Mouse (Mus musculus) neural tube, embryonic 14.5 days (tissue): ENCODE data around the gene Crot. TPM values are rescaled to one million over a fixed set of nuclear protein-coding genes. Genes with fewer than 3 reads are reported as not detected.

Experiments used
- ATAC-seq: fragments of 200-750 bp; cut with Nextera tagmentation; 2 replicates; pipeline ENCODE4 v1.8.0; 2017; ENCODE audit warnings: low read depth, mild to moderate bottlenecking, moderate TSS enrichment, moderate library complexity
- H3K27ac ChIP-seq: fragments of 300-500 bp; sonication (generic); 2 replicates; pipeline ENCODE4 v1.5.1; 2014; ENCODE audit warnings: low read depth, mild to moderate bottlenecking, control low read depth, low read length, moderate library complexity, mixed read lengths
- H3K27me3 ChIP-seq: fragments of 300-500 bp; sonication (generic); 2 replicates; pipeline ENCODE4 v1.6.1; 2014; ENCODE audit warnings: low read length; ENCODE audit not compliant: control insufficient read depth, insufficient read depth
- H3K36me3 ChIP-seq: fragments of 300-500 bp; sonication (generic); 2 replicates; pipeline ENCODE4 v1.6.1; 2014; ENCODE audit warnings: low read length, mixed read lengths; ENCODE audit not compliant: control insufficient read depth, insufficient read depth
- H3K4me1 ChIP-seq: fragments of 300-500 bp; sonication (generic); 2 replicates; pipeline ENCODE4 v1.6.1; 2014; ENCODE audit warnings: low read length; ENCODE audit not compliant: control insufficient read depth, insufficient read depth
- H3K4me2 ChIP-seq: fragments of 300-500 bp; sonication (generic); 2 replicates; pipeline ENCODE4 v1.6.1; 2014; ENCODE audit warnings: mild to moderate bottlenecking, low read depth, low read length, control low read depth
- H3K4me3 ChIP-seq: fragments of 300-500 bp; sonication (generic); 2 replicates; pipeline ENCODE4 v1.5.1; 2014; ENCODE audit warnings: low read depth, low read length, control low read depth, mixed read lengths
- H3K9ac ChIP-seq: fragments of 300-500 bp; sonication (generic); replicated peaks from 2 replicates; pipeline ENCODE4 v1.6.1; 2014; ENCODE audit warnings: low read depth, mild to moderate bottlenecking, control low read depth, low read length, mixed read lengths
- H3K9me3 ChIP-seq: fragments of 300-500 bp; sonication (generic); 2 replicates; pipeline ENCODE4 v1.6.1; 2016; ENCODE audit warnings: low read length; ENCODE audit not compliant: control insufficient read depth
- WGBS: fragments of 180-500 bp; shearing (Covaris S2); extraction: QIAGEN DNeasy Blood & Tissue Kit; methylation state at CpG from one replicate; pipeline ENCODE4 v1.1.7; 2014; 5-methylcytosine and 5-hydroxymethylcytosine counted together
- polyA plus RNA-seq: library from polyadenylated mRNA; unstranded; fragments of >200 nt; fragmentation: Nextera tagmentation; extraction: Ambion mirVana; gene quantifications from 2 replicates; pipeline ENCODE4 v1.2.1, GENCODE M21; 2014

Gene Crot
- polyA plus RNA-seq, 1 experiment from 2014 or later: 23.7 TPM

- ATAC-seq: no peak
- no peak overlapping the region for H3K4me3 ChIP-seq
- no peaks in the 10 kb centered on the region for H3K9me3 ChIP-seq
- no peak overlapping the region for H3K27ac ChIP-seq
- no peaks in the 10 kb centered on the region for H3K36me3 ChIP-seq
- H3K4me1 ChIP-seq: no peaks in the 10 kb centered on the region
- 95% methylated on average over 4 of the region's 4 CpGs for WGBS
- H3K27me3 ChIP-seq: no peaks in the 10 kb centered on the region
- no peak overlapping the region for H3K4me2 ChIP-seq
- H3K9ac ChIP-seq: no peak overlapping the region
Measured at GRCm38 (mm10) chr5:9035457-9035856, 38.3 kb upstream of the Crot start.

GRCm38 (mm10) chr5:9034535-9034934, 37.4 kb upstream of the Crot start:
- H3K4me2 ChIP-seq: no peak overlapping the region
- H3K9ac ChIP-seq: no peak overlapping the region
- ATAC-seq: no peak
- H3K4me1 ChIP-seq: no peaks in the 10 kb centered on the region
- no peaks in the 10 kb centered on the region for H3K27me3 ChIP-seq
- no peak overlapping the region for H3K4me3 ChIP-seq
- no peak overlapping the region for H3K27ac ChIP-seq
- H3K9me3 ChIP-seq: no peaks in the 10 kb centered on the region
- H3K36me3 ChIP-seq: no peaks in the 10 kb centered on the region
- WGBS: 86% methylated on average over 9 of the region's 9 CpGs

DNA sequence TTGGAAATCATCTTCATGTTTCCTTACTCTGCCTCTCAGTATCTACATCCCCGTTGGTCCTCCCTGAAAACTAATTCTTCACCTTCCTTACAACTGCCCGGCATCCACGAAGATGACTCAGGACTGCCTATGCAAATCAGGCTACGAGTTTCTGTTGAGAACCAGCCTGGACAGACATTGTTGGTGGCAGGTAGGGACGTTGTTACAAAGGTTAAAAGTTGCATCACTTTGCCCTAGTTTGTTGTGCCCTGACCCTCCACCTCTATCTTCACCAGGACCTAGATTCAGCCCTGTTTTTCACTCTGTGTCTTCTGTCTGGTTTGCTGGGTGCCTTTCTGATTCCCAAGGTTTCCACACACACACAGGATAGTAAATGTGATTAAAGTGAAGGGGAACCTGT, 36.7 kb upstream of the Crot start:
- no peak overlapping the region for H3K4me3 ChIP-seq
- 93% methylated on average over 5 of the region's 5 CpGs for WGBS
- no peaks in the 10 kb centered on the region for H3K27me3 ChIP-seq
- H3K4me1 ChIP-seq: no peaks in the 10 kb centered on the region
- H3K27ac ChIP-seq: no peak overlapping the region
- H3K9ac ChIP-seq: no peak overlapping the region
- no peaks in the 10 kb centered on the region for H3K9me3 ChIP-seq
- no peaks in the 10 kb centered on the region for H3K36me3 ChIP-seq
- no peak overlapping the region for H3K4me2 ChIP-seq
- no peak for ATAC-seq

DNA sequence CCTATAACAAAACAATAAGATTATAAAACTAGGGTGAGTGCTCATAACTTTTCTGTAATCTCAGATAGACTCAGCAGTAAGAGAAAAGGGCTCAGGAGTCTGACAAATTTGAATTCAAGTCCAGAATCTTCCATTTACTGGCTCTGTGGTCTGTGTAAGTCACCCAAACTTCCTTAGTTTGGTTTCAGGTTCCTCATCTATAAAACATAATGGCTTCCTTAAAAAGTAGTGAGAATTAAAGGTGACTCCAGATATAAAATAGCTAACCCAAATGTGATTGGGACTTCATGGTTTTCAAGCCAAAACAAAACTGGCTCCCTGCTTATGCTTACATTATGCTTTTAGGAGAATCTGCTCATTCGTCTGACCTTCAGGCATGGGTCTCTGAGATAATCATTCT, 35.5 kb upstream of the Crot start:
- WGBS: 92% methylated on average over 1 of the region's 1 CpGs
- Histone ChIP-seq H3K27ac (no peak overlapping the region), H3K36me3 (no peaks in the 10 kb centered on the region), H3K9ac (no peak overlapping the region), H3K4me1 (no peaks in the 10 kb centered on the region), H3K9me3 (no peaks in the 10 kb centered on the region), H3K27me3 (no peaks in the 10 kb centered on the region), H3K4me2 (no peak overlapping the region), H3K4me3 (no peak overlapping the region)
- no peak for ATAC-seq

DNA sequence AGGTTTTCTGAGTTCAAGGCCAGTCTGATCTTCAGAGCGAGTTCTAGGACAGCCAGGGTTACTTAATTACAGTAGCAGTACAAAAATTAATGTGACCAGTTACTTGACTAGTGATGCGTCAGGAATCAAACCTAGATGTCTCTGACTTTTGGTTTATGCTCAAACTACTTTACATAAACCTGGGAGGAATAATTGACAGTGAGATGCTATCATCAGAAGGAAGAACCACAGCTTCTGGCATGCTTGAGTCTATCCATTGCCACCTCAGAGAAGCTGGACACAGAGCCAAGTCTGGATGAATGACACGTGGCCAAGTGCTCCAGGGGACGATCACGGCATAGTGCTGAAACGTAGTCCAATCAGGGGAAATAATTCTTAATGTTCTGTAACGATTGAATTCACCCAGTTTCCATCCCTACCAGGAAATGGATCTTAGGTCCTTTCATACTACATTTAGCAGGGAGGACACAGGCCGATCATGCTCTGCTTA, 35.0 kb upstream of the Crot start:
- Histone ChIP-seq H3K4me3 (no peak overlapping the region), H3K27ac (no peak overlapping the region), H3K27me3 (no peaks in the 10 kb centered on the region), H3K4me1 (no peaks in the 10 kb centered on the region), H3K9me3 (no peaks in the 10 kb centered on the region), H3K4me2 (no peak overlapping the region), H3K9ac (no peak overlapping the region), H3K36me3 (no peaks in the 10 kb centered on the region)
- WGBS: 82% methylated on average over 8 of the region's 8 CpGs
- ATAC-seq: no peak

- no peak for ATAC-seq
- 82% methylated on average over 1 of the region's 1 CpGs for WGBS
- Histone ChIP-seq H3K27me3 (no peaks in the 10 kb centered on the region), H3K36me3 (no peaks in the 10 kb centered on the region), H3K4me3 (no peak overlapping the region), H3K27ac (no peak overlapping the region), H3K9me3 (no peaks in the 10 kb centered on the region), H3K4me1 (no peaks in the 10 kb centered on the region), H3K9ac (no peak overlapping the region), H3K4me2 (no peak overlapping the region)
Measured at GRCm38 (mm10) chr5:9028266-9028841, 31.2 kb upstream of the Crot start.

DNA sequence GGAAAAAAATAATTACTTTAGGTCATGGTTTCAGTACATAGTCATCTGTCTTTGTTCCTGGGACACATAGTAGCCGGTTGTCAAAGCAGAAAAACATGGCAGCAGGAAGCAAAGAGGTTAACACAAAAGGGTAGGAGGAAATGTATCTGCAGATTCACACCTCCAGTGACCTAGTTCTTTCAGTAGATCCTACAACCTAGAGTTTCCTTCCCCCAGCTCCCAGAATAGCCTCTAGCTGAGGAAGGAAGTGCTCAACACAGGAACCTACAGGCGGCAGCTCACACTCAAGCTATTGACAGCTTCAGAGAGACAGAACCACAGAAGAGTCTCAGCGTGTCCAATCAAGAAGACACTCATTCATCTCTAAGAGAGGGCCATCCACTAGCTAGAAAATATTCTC, 18.2 kb upstream of the Crot start:
- Histone ChIP-seq H3K36me3 (no peaks in the 10 kb centered on the region), H3K27ac (no peak overlapping the region), H3K4me3 (no peak overlapping the region), H3K4me2 (no peak overlapping the region), H3K9ac (no peak overlapping the region), H3K9me3 (no peaks in the 10 kb centered on the region), H3K4me1 (no peaks in the 10 kb centered on the region), H3K27me3 (no peaks in the 10 kb centered on the region)
- no peak for ATAC-seq
- 83% methylated on average over 3 of the region's 3 CpGs for WGBS

DNA sequence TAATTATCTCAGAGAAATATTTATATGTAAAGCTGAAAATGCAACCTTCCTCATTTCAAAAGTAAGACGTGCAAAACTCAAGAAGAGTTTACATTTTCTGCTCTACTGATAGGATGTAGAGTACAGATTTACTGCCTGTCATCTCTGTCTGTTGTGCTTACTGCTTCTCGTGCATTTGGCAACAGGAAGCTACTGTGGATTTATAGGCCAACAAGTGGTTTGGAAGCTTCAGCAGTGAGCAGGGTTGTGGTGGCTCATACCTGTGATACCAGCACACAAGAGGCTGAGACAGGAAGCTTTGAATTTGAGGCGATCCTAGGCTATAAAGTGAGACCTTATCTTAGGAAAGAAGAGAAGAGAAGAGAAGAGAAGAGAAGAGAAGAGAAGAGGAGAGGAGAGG, 17.6 kb upstream of the Crot start:
- 87% methylated on average over 3 of the region's 3 CpGs for WGBS
- no peak overlapping the region for H3K27ac ChIP-seq
- H3K27me3 ChIP-seq: no peaks in the 10 kb centered on the region
- no peak overlapping the region for H3K4me2 ChIP-seq
- H3K36me3 ChIP-seq: no peaks in the 10 kb centered on the region
- no peaks in the 10 kb centered on the region for H3K9me3 ChIP-seq
- ATAC-seq: no peak
- no peak overlapping the region for H3K4me3 ChIP-seq
- no peaks in the 10 kb centered on the region for H3K4me1 ChIP-seq
- no peak overlapping the region for H3K9ac ChIP-seq

- 61% methylated on average over 8 of the region's 8 CpGs for WGBS
- no peaks in the 10 kb centered on the region for H3K4me1 ChIP-seq
- H3K27ac ChIP-seq: no peak overlapping the region
- H3K9ac ChIP-seq: no peak overlapping the region
- no peaks in the 10 kb centered on the region for H3K36me3 ChIP-seq
- H3K27me3 ChIP-seq: no peaks in the 10 kb centered on the region
- no peak for ATAC-seq
- H3K4me3 ChIP-seq: no peak overlapping the region
- no peaks in the 10 kb centered on the region for H3K9me3 ChIP-seq
- no peak overlapping the region for H3K4me2 ChIP-seq
Measured at GRCm38 (mm10) chr5:9011374-9011773, 14.2 kb upstream of the Crot start.
